Mouse (Mus musculus) liver, embryonic 14.5 days (tissue): ENCODE measurements around the gene Arl8a. TPM values are rescaled to one million over a fixed set of nuclear protein-coding genes. Genes with fewer than 3 reads are reported as not detected.

ENCODE experiments used
- ATAC-seq: fragments of 200-750 bp; cut with Nextera tagmentation; 2 replicates; pipeline ENCODE4 v1.8.0; 2017; ENCODE audit warnings: moderate number of reproducible peaks, mild to moderate bottlenecking, moderate library complexity; ENCODE audit not compliant: insufficient read depth
- DNase-seq, 3 experiments: peaks; one replicate each; pipeline ENCODE4 v3.0.0-alpha.2; 2012 to 2013; ENCODE audit warnings: low read depth in 3 of 3, low spot score in 3 of 3
- H3K27ac ChIP-seq: fragments of 300-500 bp; sonication (generic); 2 replicates; pipeline ENCODE4 v1.5.1; 2014; ENCODE audit warnings: moderate library complexity, mild to moderate bottlenecking, control low read depth, inconsistent platforms
- H3K27me3 ChIP-seq: fragments of 300-500 bp; sonication (generic); 2 replicates; pipeline ENCODE4 v1.6.1; 2014; ENCODE audit warnings: mild to moderate bottlenecking, low read length, moderate library complexity; ENCODE audit not compliant: control insufficient read depth, insufficient read depth
- H3K36me3 ChIP-seq: fragments of 300-500 bp; sonication (generic); replicated peaks from 2 replicates; pipeline ENCODE4 v1.6.1; 2014; ENCODE audit warnings: low read depth; ENCODE audit not compliant: control insufficient read depth, insufficient read depth
- H3K4me1 ChIP-seq, 2 experiments: fragments of 200-500 bp in 1 of 2; fragments of 300-500 bp in 1 of 2; sonication (generic) in 1 of 2; replicated peaks; 2 replicates each; pipeline ENCODE4 v1.6.1; 2012 to 2014; ENCODE audit warnings: antibody characterized with exemption in 1 of 2, inconsistent platforms in 1 of 2, low read length in 1 of 2; ENCODE audit not compliant: control insufficient read depth in 2 of 2, insufficient read depth in 2 of 2
- H3K4me2 ChIP-seq: fragments of 300-500 bp; sonication (generic); 2 replicates; pipeline ENCODE4 v1.6.1; 2014; ENCODE audit warnings: low read depth, mild to moderate bottlenecking, control low read depth, moderate library complexity
- H3K4me3 ChIP-seq, 2 experiments: fragments of 200-500 bp in 1 of 2; fragments of 300-500 bp in 1 of 2; sonication (generic) in 1 of 2; 2 replicates each; pipeline ENCODE4 v1.5.1; 2012 to 2014; ENCODE audit warnings: low read depth in 2 of 2, low read length in 2 of 2, mild to moderate bottlenecking in 2 of 2, control low read depth in 1 of 2, inconsistent platforms in 1 of 2, moderate library complexity in 1 of 2; ENCODE audit not compliant: insufficient read depth in 1 of 2
- H3K9ac ChIP-seq: fragments of 300-500 bp; sonication (generic); replicated peaks from 2 replicates; pipeline ENCODE4 v1.6.1; 2014; ENCODE audit warnings: mild to moderate bottlenecking, control low read depth, moderate library complexity
- H3K9me3 ChIP-seq: fragments of 300-500 bp; sonication (generic); 2 replicates; pipeline ENCODE4 v1.6.1; 2016; ENCODE audit warnings: low read length, mixed read lengths; ENCODE audit not compliant: control insufficient read depth
- CTCF ChIP-seq: IDR thresholded peaks from 2 replicates; pipeline ENCODE4 v1.5.1; 2016; ENCODE audit warnings: antibody characterized with exemption, low read depth, control low read depth
- EP300 ChIP-seq: IDR thresholded peaks from 2 replicates; pipeline ENCODE4 v1.6.1; 2016; ENCODE audit warnings: antibody characterized with exemption, low read depth
- WGBS: fragments of 180-500 bp; shearing (Covaris S2); extraction: QIAGEN DNeasy Blood & Tissue Kit; methylation state at CpG from one replicate; pipeline ENCODE4 v1.1.7; 2014; ENCODE audit not compliant: insufficient replicate concordance; 5-methylcytosine and 5-hydroxymethylcytosine counted together
- polyA plus RNA-seq, 2 experiments: library from polyadenylated mRNA; depleted of rRNA in 1 of 2; stranded (reverse) in 1 of 2; unstranded in 1 of 2; fragments of >200 nt; fragmentation: Nextera tagmentation in 1 of 2; extraction: Ambion mirVana in 1 of 2; gene quantifications; 2 replicates each; pipeline versions ENCODE4 v1.2.1 to v1.2.3; 2012 to 2014

The Arl8a gene
- polyA plus RNA-seq, 2 experiments, result 7.2 to 9.2 TPM

- no peak for DNase-seq
- ATAC-seq, result no peak
- WGBS, result 65% methylated on average over 5 of the region's 5 CpGs
- H3K27ac ChIP-seq, result no peak overlapping the region
- peaks cover 3 to 7% of the 10 kb centered on the region in 2 experiments; a peak in 3 of 4 replicates for H3K4me1 ChIP-seq
- no peak for TF ChIP-seq CTCF
- TF ChIP-seq EP300, result no peak
- H3K27me3 ChIP-seq, result no peaks in the 10 kb centered on the region
- H3K9ac ChIP-seq, result no peak overlapping the region
- H3K9me3 ChIP-seq, result no peaks in the 10 kb centered on the region
- H3K4me2 ChIP-seq, result no peak overlapping the region
- H3K4me3 ChIP-seq, result no peak overlapping the region
- no peaks in the 10 kb centered on the region for H3K36me3 ChIP-seq
Measured at GRCm38 (mm10) chr1:135148996-135149395, 2.4 kb downstream of the Arl8a start.

DNA sequence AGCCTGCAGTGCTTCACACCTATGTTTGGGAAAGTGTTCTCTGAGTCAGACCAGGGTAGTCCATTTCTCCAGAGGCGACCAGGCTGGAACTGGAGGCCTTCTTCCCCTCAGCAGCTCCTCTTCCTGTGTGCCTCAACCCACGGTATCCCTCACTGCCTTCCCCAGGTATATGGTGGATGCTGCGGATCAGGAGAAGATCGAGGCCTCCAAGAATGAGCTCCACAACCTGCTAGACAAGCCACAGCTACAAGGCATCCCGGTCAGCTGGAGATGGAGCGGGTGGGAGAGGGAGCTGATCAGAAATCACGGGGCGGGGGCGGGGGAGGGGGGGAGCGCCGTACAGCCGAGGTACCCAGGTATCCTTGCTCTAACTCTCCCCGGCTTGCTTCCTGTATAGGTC, 7.4 kb downstream of the Arl8a start:
- no peak overlapping the region for H3K9ac ChIP-seq
- 51% methylated on average over 13 of the region's 13 CpGs for WGBS
- no peaks in the 10 kb centered on the region for H3K9me3 ChIP-seq
- no peak overlapping the region for H3K4me3 ChIP-seq
- ATAC-seq (no peak), DNase-seq (no peak)
- peaks cover 0 to 7% of the 10 kb centered on the region in 2 experiments; a peak in 2 of 4 replicates for H3K4me1 ChIP-seq
- TF ChIP-seq EP300 (no peak), CTCF (no peak)
- H3K27ac ChIP-seq, result no peak overlapping the region
- H3K4me2 ChIP-seq, result peak overlapping the region; percentile 43; the same call in 1 of the 2 replicates
- no peaks in the 10 kb centered on the region for H3K27me3 ChIP-seq
- no peaks in the 10 kb centered on the region for H3K36me3 ChIP-seq

DNA sequence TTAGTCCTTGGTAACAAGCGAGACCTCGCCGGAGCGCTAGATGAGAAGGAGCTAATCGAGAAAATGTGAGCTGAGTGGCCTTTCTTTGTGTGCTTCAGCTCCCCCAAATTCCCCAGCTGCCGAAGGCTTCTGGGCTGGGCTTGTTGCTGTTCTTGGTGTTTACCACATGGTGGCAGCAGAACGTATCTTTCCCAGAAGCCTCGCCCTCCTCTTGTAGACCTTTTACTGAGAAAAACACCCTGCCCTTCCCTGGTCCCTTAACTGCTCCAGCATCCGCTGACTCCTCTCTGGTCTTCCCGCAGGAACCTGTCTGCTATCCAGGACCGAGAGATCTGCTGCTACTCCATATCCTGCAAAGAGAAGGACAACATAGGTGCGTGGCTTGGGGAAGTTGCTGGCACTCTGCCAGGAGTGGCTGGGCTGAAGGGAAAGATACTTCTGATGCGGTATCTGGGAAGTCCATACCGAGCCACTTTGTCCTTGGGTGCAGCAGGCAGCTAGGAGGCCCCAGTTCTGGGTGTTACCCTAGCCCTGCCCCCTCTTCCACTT, 7.9 kb downstream of the Arl8a start:
- Histone ChIP-seq H3K4me1 (peaks cover 0 to 7% of the 10 kb centered on the region in 2 experiments; a peak in 2 of 4 replicates), H3K36me3 (no peaks in the 10 kb centered on the region), H3K4me3 (peak overlapping the region in 1 of 2 experiments; percentile 50; a peak in 1 of 4 replicates), H3K27me3 (no peaks in the 10 kb centered on the region), H3K9me3 (no peaks in the 10 kb centered on the region), H3K4me2 (peak overlapping the region; percentile 43), H3K27ac (no peak overlapping the region), H3K9ac (no peak overlapping the region)
- DNase-seq, result peak; percentile 73 to 88 (median 87)
- 13% methylated on average over 14 of the region's 14 CpGs for WGBS
- TF ChIP-seq EP300 (no peak), CTCF (peak; percentile 88)
- peak; percentile 85 for ATAC-seq

DNA sequence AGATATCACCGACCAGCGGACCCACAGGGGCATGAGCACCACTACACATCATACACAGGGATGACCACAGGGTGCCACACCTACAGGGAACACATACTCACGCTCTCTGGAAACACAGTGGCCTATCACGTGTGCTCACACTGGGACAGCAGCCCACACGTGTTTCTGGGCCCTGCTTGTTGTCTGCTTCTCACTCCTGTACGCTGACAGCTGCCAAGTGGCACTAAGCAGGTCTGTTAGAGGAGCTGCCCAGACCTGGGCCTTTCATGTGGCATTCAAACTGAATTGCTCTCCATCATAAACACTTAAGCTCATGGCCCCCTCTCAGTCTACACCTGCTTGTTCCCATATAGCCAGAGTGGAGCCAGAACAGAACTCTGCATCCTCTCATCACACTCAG, 9.7 kb downstream of the Arl8a start:
- Histone ChIP-seq H3K4me2 (no peak overlapping the region), H3K36me3 (no peaks in the 10 kb centered on the region), H3K27me3 (no peaks in the 10 kb centered on the region), H3K27ac (no peak overlapping the region), H3K4me1 (peaks cover 0 to 7% of the 10 kb centered on the region in 2 experiments; a peak in 2 of 4 replicates), H3K4me3 (no peak overlapping the region), H3K9me3 (no peaks in the 10 kb centered on the region), H3K9ac (no peak overlapping the region)
- TF ChIP-seq CTCF (no peak), EP300 (no peak)
- 73% methylated on average over 6 of the region's 6 CpGs for WGBS
- ATAC-seq (no peak), DNase-seq (no peak)

- Histone ChIP-seq H3K9ac (no peak overlapping the region), H3K27ac (no peak overlapping the region), H3K27me3 (no peaks in the 10 kb centered on the region), H3K9me3 (no peaks in the 10 kb centered on the region), H3K4me1 (peaks cover 0 to 7% of the 10 kb centered on the region in 2 experiments; a peak in 2 of 4 replicates), H3K4me3 (no peak overlapping the region), H3K4me2 (no peak overlapping the region), H3K36me3 (no peaks in the 10 kb centered on the region)
- TF ChIP-seq EP300, result no peak
- no peak for TF ChIP-seq CTCF
- WGBS, result 67% methylated on average over 5 of the region's 5 CpGs
- no peak for ATAC-seq
- DNase-seq, result no peak
Measured at GRCm38 (mm10) chr1:135158633-135159032, 12.0 kb downstream of the Arl8a start.
